ENCODE assay signal across 11 mouse cellular contexts in genomic region chr14:54742375-54742774, GRCm38 (mm10). TPM values are rescaled to one million over a fixed set of nuclear protein-coding genes. Genes with fewer than 3 reads are reported as not detected.
DNase-seq lines count a peak whose midpoint lies in the region; ATAC-seq and TF ChIP-seq lines count a peak whose summit lies in the region.
"Had no signal": no experiment of that assay in that cellular context is flagged by ENCODE, and none has a peak within 500 bp of the region (broad histone marks: within the 10 kb centered on the region; RNA-seq: fewer than 3 reads in every experiment).

No protein-coding gene starts in this region.

- peak; percentile 64 for ATAC-seq in intestine, embryonic 16.5 days
- peak; percentile 54 for ATAC-seq in liver, embryonic 16.5 days (ENCODE audit: low read depth)

- H3K4me3 ChIP-seq in cerebellum, adult 2 months (replicated peaks; ENCODE audit: insufficient read depth, low read depth, low read length): no peak overlapping the region
- H3K4me3 ChIP-seq in intestine, embryonic 16.5 days (ENCODE audit: low read length): no peak overlapping the region
- H3K4me3 ChIP-seq in liver, embryonic 16.5 days (ENCODE audit: low read depth, low read length): no peak overlapping the region
- H3K4me3 ChIP-seq: liver, embryonic 13.5 days had no signal

- WGBS in cerebellum, adult 2 months: 83% methylated on average over 2 of the region's 2 CpGs
- 47% methylated on average over 2 of the region's 2 CpGs for WGBS in intestine, embryonic 16.5 days
- WGBS in liver, embryonic 16.5 days (ENCODE audit: insufficient replicate concordance): 67% methylated on average over 2 of the region's 2 CpGs

- no peak overlapping the region for H3K27ac ChIP-seq in cerebellum, adult 2 months (ENCODE audit: insufficient read depth, low read length)
- H3K27ac ChIP-seq in intestine, embryonic 16.5 days (ENCODE audit: low read length): peak overlapping the region; percentile 46
- H3K27ac ChIP-seq in liver, embryonic 16.5 days (ENCODE audit: low read length): no peak overlapping the region
- H3K27ac ChIP-seq: liver, embryonic 13.5 days had no signal

- no peak overlapping the region for H3K4me2 ChIP-seq in intestine, embryonic 16.5 days (ENCODE audit: low read depth, low read length)
- H3K4me2 ChIP-seq in liver, embryonic 16.5 days (ENCODE audit: low read depth, low read length): no peak overlapping the region
- H3K4me2 ChIP-seq: liver, embryonic 13.5 days had no signal

- peaks cover 16% of the 10 kb centered on the region for H3K4me1 ChIP-seq in cerebellum, adult 2 months (ENCODE audit: control insufficient read depth, insufficient read depth, low read length)
- H3K4me1 ChIP-seq in intestine, embryonic 16.5 days (ENCODE audit: control insufficient read depth, insufficient read depth, low read length): peaks cover 5% of the 10 kb centered on the region; the same call in 1 of the 2 replicates
- H3K4me1 ChIP-seq in liver, embryonic 16.5 days (ENCODE audit: control insufficient read depth, low read depth, low read length): no peaks in the 10 kb centered on the region; the same call in none of the 2 replicates

- H3K9ac ChIP-seq in intestine, embryonic 16.5 days (ENCODE audit: low read depth, low read length): no peak overlapping the region
- no peak overlapping the region for H3K9ac ChIP-seq in liver, embryonic 16.5 days (ENCODE audit: low read depth, low read length)
- H3K9ac ChIP-seq: liver, embryonic 13.5 days had no signal

- no peak for TF ChIP-seq POLR2A in cerebellum, adult 2 months (IDR thresholded peaks at IDR 0.05; ENCODE audit: borderline replicate concordance, insufficient read depth, low read length)

- TF ChIP-seq CTCF in cerebellum, adult 2 months (IDR thresholded peaks at IDR 0.05; ENCODE audit: borderline replicate concordance, insufficient read depth, low read depth, low read length): no peak

- DNase-seq in cerebellum, adult 9-11 months: peak; percentile 39
- DNase-seq in cerebellum, adult 2 months: no peak
- peak; percentile 83 for DNase-seq in adrenal gland, postnatal 14 days
- DNase-seq in retina, postnatal 1 day: no peak
- DNase-seq in embryo, embryonic 9.5 days (ENCODE audit: extremely low spot score): no peak
- DNase-seq in right cerebral cortex, postnatal 25 days: no peak
- DNase-seq: heart, postnatal 14 days; liver, embryonic 13.5 days had no signal

- no peaks in the 10 kb centered on the region for H3K9me3 ChIP-seq in intestine, embryonic 16.5 days (ENCODE audit: control insufficient read depth, low read length)
- H3K9me3 ChIP-seq in liver, embryonic 16.5 days (replicated peaks; ENCODE audit: control insufficient read depth, low read length): no peaks in the 10 kb centered on the region
- H3K9me3 ChIP-seq: liver, embryonic 13.5 days had no signal

- no peaks in the 10 kb centered on the region for H3K36me3 ChIP-seq in intestine, embryonic 16.5 days (ENCODE audit: control insufficient read depth, insufficient read depth, low read length)
- H3K36me3 ChIP-seq in liver, embryonic 16.5 days (ENCODE audit: control insufficient read depth, insufficient read depth): no peaks in the 10 kb centered on the region
- H3K36me3 ChIP-seq: liver, embryonic 13.5 days had no signal

- no peaks in the 10 kb centered on the region for H3K27me3 ChIP-seq in cerebellum, adult 2 months (ENCODE audit: control insufficient read depth, insufficient read depth, low read length)
- H3K27me3 ChIP-seq in intestine, embryonic 16.5 days (replicated peaks; ENCODE audit: control insufficient read depth, insufficient read depth, low read length): no peaks in the 10 kb centered on the region
- no peaks in the 10 kb centered on the region for H3K27me3 ChIP-seq in liver, embryonic 16.5 days (ENCODE audit: control insufficient read depth, insufficient read depth, low read depth, low read length)
- H3K27me3 ChIP-seq: liver, embryonic 13.5 days had no signal

RNA-seq across cellular contexts. Expression of gene Cebpe, which starts 30.4 kb away (rescaled TPM):
- polyA plus RNA-seq in cerebellum, adult 2 months (2012; rRNA removed): 0.08 TPM in 2 replicates
- total RNA-seq in adrenal gland, postnatal 14 days (2021): not detected in 2 replicates
- 0.28 TPM in 1 of 2 replicates, not detected in the other for polyA plus RNA-seq in intestine, embryonic 16.5 days (2015; fragmentation: Nextera tagmentation; extraction: Ambion mirVana)
- polyA plus RNA-seq in liver, embryonic 16.5 days (2015; fragmentation: Nextera tagmentation; extraction: Ambion mirVana): 10.4 and 11.7 TPM in 2 replicates
- total RNA-seq: heart, postnatal 14 days; layer of hippocampus, adult 18-20 months had no signal

RNA-seq across cellular contexts. Expression of gene Slc7a8, which starts 39.4 kb away (rescaled TPM):
- polyA plus RNA-seq in cerebellum, adult 2 months (2012; rRNA removed): 37.1 and 41.6 TPM in 2 replicates
- total RNA-seq in adrenal gland, postnatal 14 days (2021): 46.1 and 51.5 TPM in 2 replicates
- polyA plus RNA-seq in intestine, embryonic 16.5 days (2015; fragmentation: Nextera tagmentation; extraction: Ambion mirVana): 45.7 and 60.3 TPM in 2 replicates
- polyA plus RNA-seq in liver, embryonic 16.5 days (2015; fragmentation: Nextera tagmentation; extraction: Ambion mirVana): 3.0 and 4.9 TPM in 2 replicates

RNA-seq across cellular contexts. Expression of gene Gm29776, which starts 43.7 kb away (rescaled TPM):
- polyA plus RNA-seq in cerebellum, adult 2 months (2012; rRNA removed): 0.03 and 0.08 TPM in 2 replicates
- total RNA-seq in adrenal gland, postnatal 14 days (2021): not detected in 2 replicates
- 0.07 and 0.15 TPM in 2 replicates for polyA plus RNA-seq in intestine, embryonic 16.5 days (2015; fragmentation: Nextera tagmentation; extraction: Ambion mirVana)
- 0.05 and 0.06 TPM in 2 replicates for polyA plus RNA-seq in liver, embryonic 16.5 days (2015; fragmentation: Nextera tagmentation; extraction: Ambion mirVana)
- total RNA-seq: heart, postnatal 14 days; layer of hippocampus, adult 18-20 months had no signal

RNA-seq across cellular contexts. Expression of gene Acin1, which starts 55.6 kb away (rescaled TPM):
- polyA plus RNA-seq in cerebellum, adult 2 months (2012; rRNA removed): 199 and 207 TPM in 2 replicates
- total RNA-seq in adrenal gland, postnatal 14 days (2021): 168 and 193 TPM in 2 replicates
- polyA plus RNA-seq in intestine, embryonic 16.5 days (2015; fragmentation: Nextera tagmentation; extraction: Ambion mirVana): 78.7 and 82.6 TPM in 2 replicates
- polyA plus RNA-seq in liver, embryonic 16.5 days (2015; fragmentation: Nextera tagmentation; extraction: Ambion mirVana): 43.5 and 45.1 TPM in 2 replicates

RNA-seq across cellular contexts. Expression of gene 1700123O20Rik, which starts 56.4 kb away (rescaled TPM):
- polyA plus RNA-seq in cerebellum, adult 2 months (2012; rRNA removed): 45.2 and 51.0 TPM in 2 replicates
- 33.7 and 41.0 TPM in 2 replicates for total RNA-seq in adrenal gland, postnatal 14 days (2021)
- 82.0 and 90.2 TPM in 2 replicates for polyA plus RNA-seq in intestine, embryonic 16.5 days (2015; fragmentation: Nextera tagmentation; extraction: Ambion mirVana)
- polyA plus RNA-seq in liver, embryonic 16.5 days (2015; fragmentation: Nextera tagmentation; extraction: Ambion mirVana): 40.2 and 42.6 TPM in 2 replicates

Comparison
In these comparisons a context has a peak if more than half of its experiments do, and no peak if none do; other contexts are left out.
1. DNase-seq: peak in cerebellum, adult 9-11 months (single experiment) and adrenal gland, postnatal 14 days (single experiment); none in cerebellum, adult 2 months (0 of 2), retina, postnatal 1 day (single experiment), embryo, embryonic 9.5 days (single experiment) and right cerebral cortex, postnatal 25 days (single experiment).